Mouse (Mus musculus) midbrain, embryonic 10.5 days (tissue): ENCODE data around the gene Nup188. TPM values are rescaled to one million over a fixed set of nuclear protein-coding genes. Genes with fewer than 3 reads are reported as not detected.
A peak's percentile ranks its signal among the peaks of the same experiment; 100 is the strongest.

ENCODE experiments used
- DNase-seq: peaks from one replicate; pipeline ENCODE4 v3.0.0-alpha.2; 2017; ENCODE audit warnings: low spot score
- H3K27ac ChIP-seq: fragments of 300-500 bp; sonication (generic); replicated peaks from 2 replicates; pipeline ENCODE4 v1.5.1; 2016; ENCODE audit warnings: mild to moderate bottlenecking
- H3K27me3 ChIP-seq: fragments of 300-500 bp; sonication (generic); 2 replicates; pipeline ENCODE4 v1.6.1; 2016; ENCODE audit warnings: low read depth, mild to moderate bottlenecking; ENCODE audit not compliant: poor library complexity, severe bottlenecking
- H3K36me3 ChIP-seq: fragments of 300-500 bp; sonication (generic); 2 replicates; pipeline ENCODE4 v1.6.1; 2016; ENCODE audit warnings: mild to moderate bottlenecking, moderate library complexity
- H3K4me1 ChIP-seq: fragments of 300-500 bp; sonication (generic); 2 replicates; pipeline ENCODE4 v1.6.1; 2016
- H3K4me3 ChIP-seq: fragments of 300-500 bp; sonication (generic); 2 replicates; pipeline ENCODE4 v1.5.1; 2016; ENCODE audit warnings: mild to moderate bottlenecking, moderate library complexity
- H3K9me3 ChIP-seq: fragments of 300-500 bp; sonication (generic); replicated peaks from 2 replicates; pipeline ENCODE4 v1.6.1; 2016; ENCODE audit warnings: mild to moderate bottlenecking
- WGBS: fragments of 180-500 bp; shearing (Covaris S2); methylation state at CpG from one replicate; pipeline ENCODE4 v1.1.7; 2016; 5-methylcytosine and 5-hydroxymethylcytosine counted together
- polyA plus RNA-seq: library from polyadenylated mRNA; unstranded; fragments of >200 nt; fragmentation: Nextera tagmentation; extraction: Ambion mirVana; gene quantifications from 2 replicates; pipeline ENCODE4 v1.2.1, GENCODE M21; 2016

The Nup188 gene
- polyA plus RNA-seq = 55.4 and 57.7 TPM in 2 replicates

DNA sequence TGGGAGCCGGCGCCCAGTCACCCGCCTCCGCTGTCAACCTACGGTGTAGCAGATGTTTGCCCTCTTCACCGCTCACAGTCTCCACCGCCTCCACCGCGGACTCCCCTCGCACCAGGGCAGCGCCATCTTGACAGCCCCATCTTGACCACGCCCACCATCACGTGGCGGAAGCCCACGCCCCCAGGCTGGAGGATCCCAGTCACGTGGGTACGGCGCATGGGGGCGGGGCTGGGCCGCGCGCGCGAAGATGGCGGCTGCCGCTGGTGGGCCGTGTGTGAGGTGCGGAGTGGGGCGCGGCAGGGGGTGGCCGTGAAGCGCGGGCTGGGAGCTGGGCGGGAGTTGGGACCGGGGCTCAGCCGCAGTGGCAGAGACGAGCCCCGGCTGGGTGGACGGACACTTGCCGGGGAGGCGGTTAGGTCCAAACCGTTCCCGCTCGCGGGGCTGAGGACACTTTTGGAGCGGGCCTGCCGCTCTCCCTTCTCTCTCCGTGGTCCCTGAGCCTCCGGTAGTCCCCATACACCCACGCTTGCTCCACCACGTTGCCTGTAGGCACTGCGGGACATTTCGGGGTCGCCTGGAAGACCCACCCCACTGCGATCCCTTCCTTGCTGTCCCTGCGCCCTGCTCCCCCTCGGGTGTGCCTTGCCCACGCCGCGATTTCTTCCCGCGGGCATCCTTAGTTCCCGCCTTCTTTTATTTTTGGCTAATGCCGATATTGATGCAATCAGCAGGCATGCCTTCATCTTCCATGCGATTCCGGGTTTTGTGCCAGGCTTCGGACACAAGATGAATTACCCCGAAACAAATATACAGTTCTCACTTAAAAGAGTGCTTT is at the start of gene Nup188, which contains the start of gene Dolk:
Gene Nup188, plus strand, starts transcription at position 206 of the 835 bp plus-strand sequence.
Gene Dolk, minus strand, starts transcription at position 143 of the 835 bp plus-strand sequence.
- Histone ChIP-seq H3K27me3 (no peaks in the 10 kb centered on the region), H3K9me3 (0 out of 2 replicates have a peak, but pooled peaks cover 4% of the 10 kb centered on the region), H3K36me3 (peaks cover 29% of the 10 kb centered on the region), H3K27ac (peak within 1 kb of the TSS; percentile 89), H3K4me3 (peak within 1 kb of the TSS; percentile 71), H3K4me1 (peaks cover 23% of the 10 kb centered on the region)
- DNase-seq = peak; percentile 97
- under 1% methylated on average over 66 of the region's 68 CpGs for WGBS

DNA sequence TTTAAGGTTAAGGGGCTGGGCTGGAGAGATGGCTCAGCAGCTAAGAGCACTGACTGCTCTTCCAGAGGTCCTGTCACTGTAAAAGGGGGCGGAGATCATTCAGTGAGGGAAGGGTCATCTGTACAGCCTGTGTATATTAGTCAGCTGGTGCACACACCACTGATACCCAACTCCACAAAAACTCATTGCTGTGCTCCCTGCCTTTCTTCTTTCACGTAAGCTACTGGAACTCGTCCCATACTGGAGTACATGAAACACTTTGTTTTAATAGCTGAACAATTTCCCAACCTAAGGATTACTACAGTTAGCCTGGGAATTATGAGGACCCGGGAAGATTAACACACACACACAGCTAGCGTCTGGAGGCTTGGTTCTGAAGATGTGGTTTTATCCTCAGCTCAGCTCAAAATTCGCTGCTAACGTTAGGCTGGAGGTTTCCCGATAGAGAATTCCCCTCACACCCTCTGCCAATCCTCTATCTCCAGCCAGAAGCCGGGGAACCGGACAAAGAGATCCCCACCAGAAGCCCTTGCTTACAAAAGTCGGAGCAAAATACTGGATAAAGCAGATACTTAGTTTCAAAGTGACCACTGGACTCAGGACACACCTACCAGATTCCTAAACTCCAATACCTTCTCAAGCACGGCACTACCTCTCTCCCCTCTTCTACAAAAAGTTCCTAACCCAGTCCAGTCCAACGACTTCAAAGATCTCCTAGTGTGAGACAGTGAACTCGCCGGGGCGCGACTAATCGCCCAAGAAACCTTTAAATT is 49.6 kb upstream of the Nup188 start:
- Histone ChIP-seq H3K27me3 (no peaks in the 10 kb centered on the region), H3K9me3 (no peaks in the 10 kb centered on the region), H3K36me3 (peaks cover 22% of the 10 kb centered on the region), H3K27ac (peak overlapping the region; percentile 95), H3K4me3 (peak overlapping the region; percentile 97), H3K4me1 (peaks cover 31% of the 10 kb centered on the region)
- WGBS = 8% methylated on average over 18 of the region's 18 CpGs
- peak; percentile 39 for DNase-seq

DNA sequence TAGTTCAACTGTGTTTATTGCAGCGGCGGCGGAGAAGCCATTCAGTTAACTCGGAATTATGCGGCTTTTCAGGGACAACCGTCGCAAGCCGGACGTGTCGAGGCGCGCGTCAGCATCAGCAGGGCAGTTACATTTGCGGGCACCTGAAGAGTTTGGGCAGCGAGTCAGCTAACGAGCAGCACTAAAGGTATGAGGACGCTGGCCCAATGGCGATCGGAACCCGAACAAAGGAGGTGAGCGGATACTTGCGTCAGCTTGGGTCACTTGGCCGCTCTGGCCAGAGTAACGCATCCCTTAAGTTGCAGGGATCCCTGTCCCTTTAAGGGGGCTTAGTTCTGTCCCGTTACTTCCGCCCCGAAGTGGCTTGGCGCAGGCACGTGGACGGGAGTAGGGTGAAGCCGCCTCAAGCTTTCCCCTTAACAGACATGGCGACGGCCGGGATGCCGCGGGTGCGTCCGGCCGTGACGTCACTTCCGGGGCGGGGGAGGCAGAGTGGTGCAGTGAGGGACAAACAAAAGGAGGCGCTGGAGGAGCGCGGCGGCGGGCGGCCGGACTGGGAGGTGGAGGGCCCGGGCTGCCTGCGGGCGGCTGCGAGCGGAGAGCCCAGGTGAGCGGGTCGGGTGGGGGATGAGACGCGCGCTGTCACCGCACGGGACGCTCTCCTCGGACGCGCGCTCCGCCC is 48.9 kb upstream of the Nup188 start, which contains the start of gene Lrrc8a:
Gene Lrrc8a, plus strand, starts transcription at position 517 of the 682 bp plus-strand sequence.
- WGBS = under 1% methylated on average over 67 of the region's 67 CpGs
- H3K4me1 ChIP-seq = peaks cover 31% of the 10 kb centered on the region
- DNase-seq = peak; percentile 100
- H3K36me3 ChIP-seq = peaks cover 29% of the 10 kb centered on the region
- peak within 1 kb of the TSS; percentile 95 for H3K27ac ChIP-seq
- no peaks in the 10 kb centered on the region for H3K9me3 ChIP-seq
- H3K4me3 ChIP-seq = peak within 1 kb of the TSS; percentile 97
- no peaks in the 10 kb centered on the region for H3K27me3 ChIP-seq

DNA sequence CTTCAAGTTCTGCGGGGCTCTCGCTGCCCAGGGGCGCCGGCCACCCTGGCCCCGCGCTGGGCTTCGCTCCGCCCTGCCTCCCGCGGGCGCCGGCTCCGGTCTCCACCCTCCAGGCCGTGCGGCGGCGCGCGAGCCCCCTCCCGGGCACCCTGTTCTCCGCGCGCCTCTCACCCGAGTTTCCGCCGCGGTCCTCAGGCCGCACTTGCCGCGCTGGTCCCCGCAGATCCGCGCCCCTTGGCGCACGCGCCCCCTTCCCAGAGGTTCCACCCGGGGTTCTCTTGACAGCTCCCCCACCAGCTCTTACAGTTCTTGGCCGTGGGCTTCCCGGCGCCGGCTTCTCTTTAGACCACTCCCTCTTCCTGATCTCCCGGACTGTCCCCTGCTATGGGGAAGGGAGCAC is 48.3 kb upstream of the Nup188 start:
- Histone ChIP-seq H3K4me3 (peak overlapping the region; percentile 97), H3K27ac (peak overlapping the region; percentile 95), H3K4me1 (peaks cover 31% of the 10 kb centered on the region), H3K36me3 (peaks cover 35% of the 10 kb centered on the region), H3K9me3 (no peaks in the 10 kb centered on the region), H3K27me3 (no peaks in the 10 kb centered on the region)
- DNase-seq = no peak
- under 1% methylated on average over 42 of the region's 42 CpGs for WGBS

DNA sequence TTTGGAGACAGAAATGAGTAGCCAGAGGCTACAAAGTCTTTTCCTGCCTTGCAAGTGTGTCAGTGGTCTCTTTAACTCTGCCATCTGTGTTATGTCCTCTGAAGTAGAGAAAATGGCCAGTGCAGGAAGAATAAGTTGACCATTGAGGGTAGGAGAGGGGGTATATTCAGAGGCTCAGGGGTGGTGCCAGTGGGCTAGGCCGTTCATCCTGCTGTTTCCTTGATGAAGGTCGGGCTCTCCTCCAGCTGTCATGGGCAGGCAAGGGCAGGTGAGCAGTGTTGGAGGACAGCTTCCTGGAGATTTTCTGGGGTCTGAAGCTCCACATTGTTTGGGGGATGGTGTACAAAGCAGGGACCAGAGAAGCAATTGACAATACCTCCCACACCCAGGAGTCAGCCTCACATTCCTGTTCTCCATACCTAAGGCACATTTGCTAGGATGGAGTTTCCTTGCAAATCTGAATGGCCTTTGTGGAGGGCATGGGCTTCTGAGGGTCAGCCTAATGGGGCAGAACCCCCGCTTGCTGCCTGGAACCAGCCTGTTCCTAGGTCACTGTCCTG is 47.2 kb upstream of the Nup188 start:
- Histone ChIP-seq H3K4me1 (peaks cover 31% of the 10 kb centered on the region), H3K4me3 (peak overlapping the region; percentile 97), H3K36me3 (peaks cover 46% of the 10 kb centered on the region), H3K27me3 (no peaks in the 10 kb centered on the region), H3K9me3 (no peaks in the 10 kb centered on the region), H3K27ac (peak overlapping the region; percentile 95; the same call in 1 of the 2 replicates)
- 80% methylated on average over 3 of the region's 3 CpGs for WGBS
- no peak for DNase-seq

DNA sequence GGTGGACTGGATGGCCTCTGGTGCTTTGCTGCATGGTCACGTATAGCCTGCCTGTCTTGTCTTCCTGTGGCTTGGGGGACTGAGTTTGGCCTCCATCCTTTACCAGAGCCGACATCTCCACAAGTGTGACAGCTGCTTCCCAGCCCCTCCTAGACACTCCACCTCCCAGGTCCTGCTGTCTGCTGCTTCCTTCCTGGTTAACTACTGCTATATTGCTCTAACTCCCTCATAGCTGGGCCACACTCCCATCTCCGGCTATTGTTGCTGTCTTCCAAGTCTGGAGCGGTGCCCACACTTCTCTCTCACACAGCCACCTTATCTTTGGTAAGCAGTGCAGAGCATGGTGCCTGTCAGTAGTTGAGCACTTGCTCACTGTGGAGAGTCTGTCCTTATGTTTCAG is 46.4 kb upstream of the Nup188 start:
- Histone ChIP-seq H3K27ac (no peak overlapping the region), H3K27me3 (no peaks in the 10 kb centered on the region), H3K36me3 (peaks cover 54% of the 10 kb centered on the region), H3K4me1 (peaks cover 31% of the 10 kb centered on the region), H3K9me3 (no peaks in the 10 kb centered on the region), H3K4me3 (peak overlapping the region; percentile 97; the same call in 1 of the 2 replicates)
- no peak for DNase-seq
- 83% methylated on average over 4 of the region's 4 CpGs for WGBS

DNA sequence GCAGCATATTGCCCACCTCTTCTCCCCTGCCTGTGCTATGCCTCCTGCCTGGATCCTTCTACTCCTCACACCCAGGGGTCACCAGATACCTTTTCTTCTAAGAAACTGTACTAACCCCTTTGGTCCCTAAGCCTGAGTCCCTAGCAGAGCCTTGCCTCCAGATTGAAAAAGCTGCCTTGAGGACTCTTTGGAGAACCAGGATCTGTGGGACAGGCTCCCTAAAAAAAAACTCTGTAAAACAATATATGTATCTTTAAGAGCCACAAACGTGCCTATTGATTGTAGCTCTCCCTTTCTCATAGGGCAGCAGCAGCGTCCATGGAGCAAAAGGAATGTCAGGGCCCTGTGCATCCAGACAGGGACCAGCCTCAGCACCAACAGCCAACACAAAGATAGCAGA is 45.9 kb upstream of the Nup188 start, which contains the start of gene Gm28035:
Gene Gm28035, plus strand, starts transcription at position 301 of the 400 bp plus-strand sequence.
- Histone ChIP-seq H3K4me3 (peak within 1 kb of the TSS; percentile 97), H3K36me3 (peaks cover 59% of the 10 kb centered on the region), H3K4me1 (peaks cover 31% of the 10 kb centered on the region), H3K9me3 (no peaks in the 10 kb centered on the region), H3K27ac (no peak within 1 kb of the TSS), H3K27me3 (no peaks in the 10 kb centered on the region)
- 81% methylated on average over 2 of the region's 2 CpGs for WGBS
- DNase-seq = no peak

DNA sequence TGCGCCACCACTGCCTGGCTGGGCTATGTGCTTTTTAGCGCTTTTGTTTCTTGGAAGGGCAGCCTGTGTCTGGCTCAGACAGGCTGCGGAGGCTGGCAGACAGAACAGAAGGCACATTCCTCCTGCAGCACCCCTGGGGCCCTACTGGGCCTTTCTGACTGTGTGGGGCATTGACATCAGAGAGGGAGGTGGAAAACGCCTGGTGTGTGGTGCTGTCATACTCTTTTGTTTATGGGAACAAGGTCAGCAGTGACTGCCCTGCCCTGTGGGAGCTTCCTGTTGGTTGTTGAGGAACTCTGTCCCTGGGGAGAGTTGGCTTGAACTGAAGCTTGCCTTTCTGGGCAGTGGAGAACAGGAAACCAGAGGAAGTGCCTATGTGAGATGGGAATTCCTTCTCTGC is 43.7 kb upstream of the Nup188 start:
- Histone ChIP-seq H3K27me3 (no peaks in the 10 kb centered on the region), H3K9me3 (no peaks in the 10 kb centered on the region), H3K4me1 (peaks cover 22% of the 10 kb centered on the region), H3K27ac (no peak overlapping the region; the same call in 1 of the 2 replicates), H3K36me3 (peaks cover 80% of the 10 kb centered on the region), H3K4me3 (no peak overlapping the region)
- DNase-seq = peak; percentile 36
- 58% methylated on average over 4 of the region's 4 CpGs for WGBS

DNA sequence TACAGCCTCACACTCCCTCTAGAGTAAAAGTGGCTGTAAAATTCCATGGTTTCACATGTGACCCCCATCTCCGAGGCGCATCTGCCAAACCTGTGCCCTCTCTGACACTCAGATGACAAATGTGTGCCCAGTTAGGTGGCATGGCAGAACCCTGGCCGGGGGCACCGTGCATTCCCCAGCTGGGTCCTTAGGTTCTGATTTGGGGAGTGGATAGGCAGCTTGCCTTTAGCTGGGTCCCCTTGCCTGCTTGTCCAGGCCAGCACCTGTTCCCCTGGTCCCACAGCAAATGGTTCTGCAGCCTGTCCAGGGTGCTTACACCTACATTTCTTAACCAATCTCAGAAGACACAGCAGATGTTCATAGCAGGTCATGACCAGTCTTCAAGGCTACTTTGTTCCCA is 42.8 kb upstream of the Nup188 start:
- Histone ChIP-seq H3K27me3 (no peaks in the 10 kb centered on the region), H3K4me3 (no peak overlapping the region), H3K27ac (no peak overlapping the region), H3K36me3 (peaks cover 89% of the 10 kb centered on the region), H3K9me3 (no peaks in the 10 kb centered on the region), H3K4me1 (peaks cover 17% of the 10 kb centered on the region)
- no peak for DNase-seq
- 94% methylated on average over 4 of the region's 4 CpGs for WGBS

DNA sequence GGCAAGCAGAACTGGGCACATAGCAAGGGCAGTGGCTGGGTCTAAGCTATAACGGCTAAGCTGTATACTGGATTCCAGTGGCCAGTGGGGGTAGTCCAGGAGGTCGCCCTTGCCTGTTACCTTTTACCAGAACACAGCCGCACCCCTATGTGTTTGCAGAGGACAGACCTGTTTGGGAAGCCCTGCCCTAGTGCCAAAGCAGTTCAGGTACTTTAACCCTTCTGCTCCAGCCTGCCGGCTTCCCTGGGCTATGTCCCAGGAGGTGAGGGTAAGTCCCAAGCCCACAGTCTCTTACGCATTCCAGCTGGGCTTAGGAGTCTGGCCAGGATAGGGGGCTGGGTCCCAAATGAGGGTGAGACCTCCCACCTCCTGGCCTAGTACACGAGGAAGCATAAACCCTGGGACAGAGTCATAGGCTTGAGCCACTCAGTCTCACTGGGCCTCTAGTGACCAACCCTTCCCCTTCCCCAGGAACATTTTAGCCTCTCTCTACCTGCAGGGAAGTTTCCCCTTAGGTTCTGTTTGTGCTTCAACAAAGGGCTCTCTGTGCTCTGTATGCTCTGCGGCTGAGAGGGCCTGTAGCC is 41.5 kb upstream of the Nup188 start:
- no peak overlapping the region for H3K4me3 ChIP-seq
- no peaks in the 10 kb centered on the region for H3K9me3 ChIP-seq
- WGBS = 81% methylated on average over 7 of the region's 7 CpGs
- no peak for DNase-seq
- no peak overlapping the region for H3K27ac ChIP-seq
- peaks cover 4% of the 10 kb centered on the region for H3K4me1 ChIP-seq
- no peaks in the 10 kb centered on the region for H3K27me3 ChIP-seq
- peaks cover 99% of the 10 kb centered on the region for H3K36me3 ChIP-seq

DNA sequence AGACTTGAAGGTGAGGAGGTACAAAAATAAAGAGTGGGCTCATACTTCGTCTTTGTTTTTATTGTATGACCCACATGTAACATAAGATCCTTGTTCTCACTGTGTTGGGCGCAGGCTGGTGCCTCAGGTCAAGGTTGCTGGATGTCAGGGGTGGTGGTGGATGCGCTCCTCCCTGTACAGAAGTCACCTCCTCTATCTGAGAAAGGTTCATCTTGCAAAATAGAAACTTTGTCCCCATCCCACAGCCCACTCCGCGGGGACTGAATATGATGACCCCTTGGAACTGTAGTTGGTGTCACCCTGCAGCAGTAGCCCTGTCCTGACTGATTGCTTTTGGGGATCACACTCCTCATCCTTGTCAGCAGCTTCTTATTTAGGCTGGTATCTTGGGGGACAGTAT is 39.2 kb upstream of the Nup188 start:
- peaks cover 99% of the 10 kb centered on the region for H3K36me3 ChIP-seq
- no peak for DNase-seq
- 92% methylated on average over 5 of the region's 5 CpGs for WGBS

DNA sequence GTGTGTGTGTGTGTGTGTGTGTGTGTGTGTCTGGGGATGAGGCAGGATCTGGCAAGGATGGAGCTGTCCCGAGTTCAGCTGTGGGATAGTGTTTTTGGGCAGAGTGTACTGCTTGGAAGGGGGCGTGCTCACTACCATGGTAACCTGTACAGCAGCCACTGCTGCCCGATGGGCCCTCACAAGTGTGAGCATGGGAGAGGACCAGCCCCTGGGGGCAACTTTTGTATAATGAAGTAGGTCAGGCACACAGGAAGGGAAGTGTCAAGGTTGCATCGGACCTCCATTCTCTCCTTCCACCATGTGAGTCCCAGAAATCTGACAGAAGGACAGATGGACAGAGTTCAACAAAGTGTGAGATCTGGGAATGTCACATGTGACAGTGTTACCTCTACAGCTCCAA is 38.5 kb upstream of the Nup188 start:
- no peak for DNase-seq
- H3K27ac ChIP-seq = no peak overlapping the region
- no peaks in the 10 kb centered on the region for H3K27me3 ChIP-seq
- WGBS = 76% methylated on average over 4 of the region's 4 CpGs
- peaks cover 99% of the 10 kb centered on the region for H3K36me3 ChIP-seq
- no peaks in the 10 kb centered on the region for H3K9me3 ChIP-seq
- H3K4me1 ChIP-seq = peaks cover 5% of the 10 kb centered on the region
- H3K4me3 ChIP-seq = no peak overlapping the region

More for the DNA sequence above, 39.2 kb upstream of the Nup188 start:
- no peaks in the 10 kb centered on the region for H3K27me3 ChIP-seq
- H3K9me3 ChIP-seq = no peaks in the 10 kb centered on the region
- H3K4me3 ChIP-seq = no peak overlapping the region
- no peak overlapping the region for H3K27ac ChIP-seq
- peaks cover 5% of the 10 kb centered on the region for H3K4me1 ChIP-seq
